Mouse (Mus musculus) kidney, postnatal 14 days (tissue): ENCODE results near the gene Coro6.

Source experiments
- DNase-seq: peaks from one replicate; pipeline ENCODE4 v3.0.0; 2022; ENCODE audit warnings: mixed read lengths

Coro6 gene

DNA sequence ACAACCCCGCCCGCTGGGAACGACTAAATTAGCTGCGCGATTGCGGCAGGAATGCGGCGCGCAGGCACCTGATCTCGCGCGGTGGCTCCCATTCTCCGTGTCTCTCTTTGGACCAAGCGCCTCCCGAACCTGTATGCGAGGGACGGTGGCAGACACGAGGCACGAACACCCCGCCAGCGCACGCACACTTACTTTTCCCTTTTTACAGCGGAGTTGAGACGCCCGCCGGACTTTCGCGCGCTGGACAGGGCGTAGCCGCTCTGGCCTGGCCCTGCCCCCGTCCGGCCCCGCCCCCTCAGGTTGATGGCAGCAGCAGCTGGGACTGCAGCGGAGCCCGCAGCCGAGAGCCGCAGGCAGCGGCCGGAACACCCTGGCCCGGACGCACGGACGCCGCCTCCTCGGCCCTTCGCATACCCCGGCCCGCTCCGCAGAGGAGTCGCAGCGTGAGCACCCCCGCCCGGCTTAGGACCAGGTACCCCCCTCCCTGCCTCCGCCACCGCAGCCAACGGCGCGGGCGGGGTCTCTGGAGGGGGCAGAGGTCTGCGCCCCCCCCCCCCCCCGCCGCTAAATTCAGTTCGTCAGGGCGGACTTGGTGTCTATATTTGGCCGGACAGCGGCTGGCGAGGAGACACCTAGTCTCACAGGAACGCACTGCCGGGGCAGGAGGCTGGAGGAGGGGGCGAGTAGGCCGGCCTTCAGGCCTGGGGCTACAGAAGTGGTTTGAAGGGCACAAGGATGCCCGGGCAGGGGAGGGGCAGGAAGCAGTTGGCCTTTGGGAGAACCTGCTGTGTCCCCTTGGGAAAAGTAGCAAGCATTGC, at the start of gene Coro6:
Gene Coro6, plus strand, starts transcription at position 129 of the 818 bp plus-strand sequence.
- DNase-seq = peak; percentile 89

DNA sequence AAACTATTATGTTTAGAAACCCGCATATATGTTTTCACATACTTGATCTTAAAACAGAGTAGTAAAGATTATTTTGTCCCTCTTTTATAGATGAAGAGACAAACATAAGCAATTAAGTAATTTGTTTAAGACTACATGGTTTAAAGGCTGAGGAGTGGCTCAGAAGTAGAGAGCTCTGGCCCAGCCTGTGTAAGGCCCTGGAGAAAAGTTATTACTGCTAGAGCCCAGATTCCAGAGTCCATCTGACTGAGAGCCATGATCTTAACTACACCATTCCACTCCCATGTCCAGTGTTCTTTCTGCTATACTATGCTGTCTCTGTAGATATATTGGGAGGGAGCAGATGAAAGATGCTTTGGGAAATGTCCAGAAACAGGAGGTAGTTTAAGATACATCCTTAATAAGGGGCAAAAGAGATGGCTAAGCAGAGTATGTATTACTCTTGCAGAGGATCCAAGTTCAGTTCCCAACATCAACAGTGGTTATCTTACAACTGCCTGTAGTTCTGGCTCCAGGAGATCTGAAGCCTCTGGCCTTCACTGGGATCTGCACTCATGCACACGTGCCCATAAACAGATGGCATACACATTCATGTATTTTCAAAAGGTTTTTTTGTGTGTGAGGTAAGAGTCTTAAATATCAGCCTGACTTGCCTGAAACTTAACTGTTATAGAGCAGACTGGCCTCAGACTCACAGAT, 47.9 kb upstream of the Coro6 start:
- DNase-seq = no peak

DNA sequence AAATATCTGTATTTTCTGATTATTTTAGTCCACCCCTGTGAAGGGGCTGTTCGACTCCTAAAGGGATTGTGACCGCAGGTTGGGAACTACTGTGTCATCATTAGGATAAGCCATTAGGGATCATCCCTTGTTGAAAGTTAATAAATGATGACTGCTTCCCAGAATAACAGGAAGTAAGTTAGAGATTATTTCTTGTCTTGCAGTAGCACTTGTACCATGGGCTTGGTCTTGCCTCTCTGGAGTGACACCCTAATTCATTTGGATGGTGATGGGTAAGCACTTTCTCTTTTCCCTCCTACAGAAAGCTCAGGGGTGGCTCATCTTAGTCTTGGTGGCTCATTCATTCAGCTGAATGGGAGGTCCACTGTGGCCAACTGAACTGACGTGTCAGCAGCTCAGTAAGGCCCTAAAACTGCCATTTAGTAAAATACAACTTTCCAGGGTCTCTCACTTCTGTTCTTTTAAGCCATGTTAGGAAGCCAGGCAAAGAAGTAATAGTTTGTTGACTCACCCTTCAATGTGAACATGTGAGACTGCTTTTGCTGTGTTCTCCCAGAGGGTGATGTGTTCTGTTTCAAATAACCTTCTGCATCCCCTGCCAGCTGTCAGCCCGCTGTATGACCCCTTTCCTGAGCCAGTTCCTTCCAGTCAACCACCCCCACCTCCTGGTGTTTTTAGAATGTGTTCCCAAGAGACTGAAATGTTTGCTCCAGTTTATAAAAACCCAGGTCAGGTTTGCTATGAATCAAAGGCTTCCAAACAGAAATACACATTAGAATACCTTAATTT, 45.8 kb upstream of the Coro6 start:
- DNase-seq = peak; percentile 22

DNA sequence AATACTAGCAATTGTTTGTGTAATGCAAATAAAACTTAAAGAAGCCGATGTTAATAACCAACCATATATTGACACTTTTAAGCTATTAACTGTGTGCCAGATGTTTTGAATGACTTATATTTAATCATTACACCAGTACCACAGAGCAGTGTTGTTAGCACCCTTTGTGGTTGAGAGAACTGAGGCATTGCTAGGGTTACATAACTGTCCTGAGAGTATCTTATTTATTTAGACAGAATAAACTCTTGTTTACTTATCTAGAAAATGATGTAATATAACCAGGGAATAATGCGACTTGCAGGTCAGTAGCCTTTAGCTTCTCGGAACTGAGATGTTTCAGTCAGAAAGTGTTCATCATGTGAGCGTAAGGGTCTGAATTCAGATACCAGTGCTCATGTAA, 44.2 kb upstream of the Coro6 start:
- DNase-seq = no peak

DNA sequence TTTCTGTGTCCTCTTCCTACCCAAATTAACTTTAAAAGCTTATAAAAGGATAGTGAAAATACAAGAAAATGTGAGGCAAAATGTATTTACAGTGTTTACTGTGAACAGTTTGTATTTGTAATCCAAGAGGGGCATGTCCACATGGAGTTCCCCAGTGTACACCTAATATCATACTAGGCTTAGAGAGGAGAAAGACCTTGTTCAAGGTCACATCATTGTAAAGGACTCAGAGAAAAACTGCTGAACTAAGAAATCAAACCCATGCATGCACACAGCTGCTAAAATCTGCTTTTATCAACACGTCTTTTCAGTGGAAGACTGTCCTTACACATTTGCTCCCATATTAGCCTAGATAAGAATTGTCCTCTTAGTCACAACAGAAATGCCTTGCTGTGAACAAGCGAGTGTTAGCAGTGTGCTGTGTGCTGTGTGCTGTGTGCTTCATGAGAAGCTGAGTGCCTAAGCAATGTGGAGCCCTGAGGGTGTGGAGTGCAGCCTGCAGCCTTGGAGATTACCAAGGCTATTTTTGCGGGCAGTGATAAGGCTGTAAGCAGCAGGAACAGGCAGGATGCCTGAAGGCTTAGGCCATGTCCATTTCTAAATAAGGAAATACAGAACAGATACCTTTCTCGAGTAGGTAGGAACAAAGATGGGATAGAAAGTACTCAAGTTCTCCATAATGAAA, 38.9 kb upstream of the Coro6 start:
- DNase-seq = no peak

DNA sequence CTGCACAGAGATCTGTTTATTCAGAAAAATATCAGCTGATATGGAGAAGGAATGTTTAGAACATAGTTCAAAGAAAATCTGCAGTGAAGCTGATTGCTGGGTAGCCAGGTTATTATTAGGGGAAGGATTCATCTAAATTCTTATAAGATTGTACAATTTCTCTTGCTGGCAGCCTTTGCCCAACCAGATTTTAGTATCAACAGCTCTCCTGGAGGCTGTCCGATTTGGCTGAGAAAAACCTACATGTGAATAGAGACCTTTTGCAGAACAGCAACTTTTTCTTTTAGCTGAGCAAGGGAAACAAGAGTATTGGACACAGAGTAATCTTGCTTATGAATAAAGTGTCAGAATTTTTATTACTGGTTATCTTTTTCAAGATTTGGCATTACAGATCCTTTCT, 33.8 kb upstream of the Coro6 start:
- DNase-seq = no peak

DNA sequence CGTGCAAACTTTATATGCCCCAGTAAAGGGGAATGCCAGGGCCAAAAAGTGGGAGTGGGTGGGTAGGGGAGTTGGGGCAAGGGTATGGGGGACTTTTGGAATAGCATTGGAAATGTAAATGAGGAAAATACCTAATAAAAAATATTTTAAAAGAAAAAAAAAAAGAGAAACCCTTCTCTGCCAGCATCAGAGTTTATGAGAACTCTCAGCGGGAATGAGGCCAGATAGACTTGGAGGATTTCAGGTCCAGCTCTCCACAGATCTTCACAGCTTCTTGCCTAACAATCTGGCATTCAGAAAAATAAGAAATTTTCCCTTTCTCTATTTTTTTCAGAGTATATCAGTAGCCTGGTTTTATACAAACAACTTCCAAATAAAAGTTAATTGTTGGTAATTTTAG, 25.2 kb upstream of the Coro6 start:
- no peak for DNase-seq

DNA sequence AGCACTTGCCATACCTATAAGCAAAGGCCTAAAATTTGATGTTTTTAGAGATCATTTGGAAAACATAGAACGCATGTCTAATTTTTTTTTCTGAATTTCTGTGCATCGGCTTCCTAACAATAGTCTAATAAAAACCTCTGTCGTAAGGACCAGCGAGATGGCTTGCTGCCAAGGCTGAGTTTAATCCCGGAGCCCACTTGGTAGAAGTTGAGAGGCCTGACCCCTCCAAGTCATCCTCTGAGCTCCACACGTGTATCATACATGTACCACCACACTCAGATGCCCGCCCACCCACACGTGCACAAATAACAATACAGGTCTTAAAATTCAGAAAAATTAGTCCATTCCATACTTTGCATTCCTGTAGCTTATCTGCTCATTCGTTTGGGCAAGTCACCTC, 22.1 kb upstream of the Coro6 start:
- DNase-seq = no peak

DNA sequence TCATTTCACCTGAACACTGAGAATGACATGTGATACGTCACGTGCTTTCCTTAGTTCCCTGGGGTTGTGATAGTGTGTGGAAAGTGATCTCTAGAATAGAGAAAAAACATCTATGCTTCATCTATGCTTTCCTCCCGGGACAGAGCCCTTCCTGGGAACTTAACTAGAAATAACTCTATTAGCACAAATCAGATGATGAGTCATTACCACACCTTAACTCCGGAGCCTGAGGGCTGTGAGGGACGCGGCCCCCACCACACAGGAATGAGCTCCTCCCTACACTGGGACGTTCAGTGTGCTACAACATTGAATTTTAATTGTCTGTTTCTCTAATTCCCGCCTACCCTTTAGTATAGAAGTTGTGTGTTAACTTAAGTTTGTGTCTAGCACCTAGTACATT, 21.2 kb upstream of the Coro6 start:
- DNase-seq = no peak

DNA sequence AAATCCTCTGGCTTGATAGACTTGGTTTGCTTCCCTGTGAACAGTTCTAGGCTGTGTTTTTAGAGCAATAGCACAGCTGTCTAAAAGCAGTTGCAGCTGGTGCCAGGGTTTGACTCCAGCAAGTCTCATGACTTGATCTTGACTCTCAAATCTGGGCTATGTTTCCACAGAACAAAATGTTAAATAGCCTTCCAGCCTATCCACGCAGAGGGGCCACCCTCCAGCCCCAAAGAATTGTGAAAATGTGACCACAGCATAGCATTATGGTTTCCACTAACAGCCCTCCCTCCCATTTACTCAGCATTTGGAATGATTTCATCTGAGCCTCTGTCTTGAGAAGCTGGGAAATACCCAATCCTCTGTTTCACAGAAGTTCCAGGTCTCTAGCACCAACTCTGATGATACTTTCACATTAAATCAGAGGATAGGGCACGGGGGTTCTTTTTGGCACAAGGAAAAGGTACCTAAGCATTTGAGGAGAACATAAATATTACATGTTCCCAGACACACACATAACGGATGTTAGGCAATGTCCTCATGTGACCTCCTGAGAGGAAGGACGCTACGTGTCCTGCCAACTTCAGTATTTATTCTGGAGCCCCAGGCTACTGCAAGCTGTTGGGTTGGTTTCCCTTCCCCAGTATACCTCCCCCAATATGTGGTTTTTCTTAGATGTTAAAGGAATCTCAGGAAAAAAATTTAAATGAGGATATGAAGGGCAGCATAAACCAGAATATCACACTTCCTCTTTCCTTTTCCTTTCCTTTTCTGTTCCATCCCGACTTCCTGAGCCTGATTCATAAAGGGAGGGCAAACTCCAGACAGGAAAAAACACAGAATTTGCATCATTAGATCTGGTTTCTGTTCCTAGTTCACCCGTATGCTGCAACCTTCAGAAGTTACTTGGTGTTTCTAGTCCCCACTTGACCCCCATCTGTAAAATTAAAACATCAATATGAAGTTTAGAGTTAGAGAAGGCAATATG, 19.7 kb upstream of the Coro6 start:
- peak; percentile 79 for DNase-seq

DNA sequence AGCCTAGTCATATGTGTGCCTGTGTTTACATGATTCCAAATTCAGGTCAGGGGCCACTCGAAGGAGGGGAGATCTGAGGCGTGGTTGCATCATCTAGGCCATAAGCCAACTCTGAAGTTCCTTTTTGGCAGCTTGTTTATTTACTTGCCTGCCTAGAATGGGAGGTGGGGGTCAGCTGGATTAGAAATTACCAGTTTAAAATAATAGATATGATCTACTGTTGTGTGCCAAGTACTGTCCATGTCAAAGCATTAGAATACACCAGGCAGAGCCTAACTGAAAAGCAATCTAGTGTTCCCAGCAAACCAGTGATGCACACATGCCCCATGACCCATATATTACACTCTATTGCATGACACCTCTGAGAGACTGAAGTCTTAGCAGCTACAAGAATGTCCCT, 17.3 kb upstream of the Coro6 start:
- peak; percentile 73 for DNase-seq

DNA sequence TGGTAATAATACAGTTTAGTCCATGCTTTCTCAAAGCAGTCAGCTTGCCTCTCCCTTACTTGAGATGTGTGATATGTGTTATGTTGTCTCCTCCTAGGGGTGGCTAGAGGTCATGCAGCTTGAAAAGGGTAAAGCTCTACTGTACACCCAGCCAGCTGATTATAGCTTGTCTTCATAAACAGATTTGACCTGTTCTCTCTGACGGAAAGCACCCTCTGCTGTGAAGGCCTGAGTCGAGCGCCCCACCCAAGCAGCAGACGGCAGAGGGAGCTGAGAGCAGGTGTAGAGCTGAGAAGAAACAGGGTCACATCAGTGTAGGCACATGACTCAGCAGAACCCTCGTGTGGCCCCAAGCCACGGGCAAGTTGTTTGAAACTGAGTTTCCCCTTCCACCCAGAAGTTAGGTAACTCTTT, 15.6 kb upstream of the Coro6 start:
- peak; percentile 72 for DNase-seq

DNA sequence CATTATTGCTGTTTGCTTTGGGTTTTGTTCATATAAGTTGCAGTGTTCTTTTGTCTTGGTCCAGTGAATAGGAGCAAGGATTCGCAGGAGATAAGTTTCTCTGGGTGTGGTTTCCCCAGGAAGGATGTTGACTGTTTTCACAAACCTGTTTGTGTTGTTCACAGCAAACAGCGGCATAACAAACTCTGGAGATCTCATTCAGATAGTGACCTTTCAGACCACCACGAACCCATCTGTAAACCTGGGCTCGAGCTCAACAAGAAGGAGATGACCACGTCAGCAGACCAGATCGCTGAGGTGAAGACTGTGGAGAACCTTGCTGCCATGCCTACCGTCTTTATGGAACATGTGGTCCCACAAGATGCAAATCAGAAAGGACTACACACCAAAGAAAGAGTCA, 13.0 kb upstream of the Coro6 start:
- no peak for DNase-seq

DNA sequence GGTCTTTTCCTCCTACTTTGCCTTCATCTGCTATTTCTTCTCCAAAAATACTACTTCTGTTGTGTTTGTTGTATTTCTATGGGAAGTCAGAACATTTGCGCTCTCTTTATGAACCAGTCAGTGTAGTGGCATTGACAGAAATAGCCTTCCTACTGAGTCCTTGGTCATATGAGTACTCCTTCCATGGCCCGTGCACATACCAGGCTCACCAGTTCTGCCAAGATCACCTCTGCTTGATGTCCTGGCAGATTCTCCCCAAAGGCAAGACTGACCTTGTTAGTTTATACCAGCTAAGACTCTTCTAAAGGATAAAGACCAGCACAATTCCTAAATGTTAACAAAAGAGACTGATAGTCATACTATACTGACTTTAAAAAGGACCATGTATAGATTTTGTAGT, 10.5 kb upstream of the Coro6 start:
- DNase-seq = no peak

DNA sequence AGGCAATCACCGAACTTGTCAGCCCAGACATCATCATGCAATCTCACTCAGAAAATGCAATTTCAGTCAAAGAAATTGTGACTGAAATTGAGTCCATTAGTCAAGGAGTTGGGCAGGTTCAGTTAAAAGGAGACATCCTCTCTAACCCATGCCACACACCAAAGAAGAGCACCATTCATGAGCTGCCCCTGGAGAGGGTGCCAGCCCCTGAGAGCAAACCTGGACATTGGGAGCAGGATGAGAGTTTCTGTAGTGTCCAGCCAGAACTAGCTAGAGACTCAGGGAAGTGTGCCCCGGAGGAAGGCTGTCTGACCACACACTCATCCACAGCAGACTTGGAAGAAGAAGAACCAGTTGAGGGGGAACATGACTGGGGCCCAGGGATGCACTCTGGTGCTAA, 8.8 kb upstream of the Coro6 start:
- DNase-seq = no peak

DNA sequence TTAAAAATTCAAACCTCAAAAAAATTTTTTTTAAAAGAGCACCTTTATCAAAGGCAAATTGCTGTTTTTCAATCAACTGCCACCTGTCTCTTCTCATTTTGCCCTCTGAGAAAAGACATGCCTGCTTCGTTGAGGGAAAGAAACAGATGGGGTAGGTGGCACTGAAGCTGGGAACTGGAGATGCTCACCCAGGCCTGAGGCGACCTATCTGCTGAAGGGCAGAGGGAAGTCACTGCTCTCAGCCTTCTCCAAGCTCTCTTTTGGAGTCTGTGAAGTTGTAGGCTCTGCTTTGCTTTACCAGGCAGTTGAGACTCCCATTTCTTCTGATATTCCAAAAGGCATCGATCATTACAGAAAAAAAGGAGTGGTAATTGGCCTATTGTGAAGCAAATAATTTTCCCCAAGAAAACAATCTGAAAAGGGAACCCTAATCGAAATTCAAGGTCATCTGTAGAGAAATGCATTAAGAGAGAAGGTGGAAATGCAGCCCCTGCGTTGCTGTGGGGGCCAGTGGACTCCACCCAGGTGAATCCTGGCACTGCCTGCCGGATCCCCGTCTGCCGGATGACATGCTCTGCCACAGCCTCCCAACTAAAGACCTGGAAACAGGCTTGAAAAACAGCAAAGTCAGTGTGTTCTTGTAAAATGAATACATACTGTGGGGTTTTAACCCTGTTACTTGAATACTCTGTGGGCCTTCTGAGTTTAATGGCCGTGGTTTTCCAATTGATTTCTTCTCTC, 6.3 kb upstream of the Coro6 start:
- no peak for DNase-seq

DNA sequence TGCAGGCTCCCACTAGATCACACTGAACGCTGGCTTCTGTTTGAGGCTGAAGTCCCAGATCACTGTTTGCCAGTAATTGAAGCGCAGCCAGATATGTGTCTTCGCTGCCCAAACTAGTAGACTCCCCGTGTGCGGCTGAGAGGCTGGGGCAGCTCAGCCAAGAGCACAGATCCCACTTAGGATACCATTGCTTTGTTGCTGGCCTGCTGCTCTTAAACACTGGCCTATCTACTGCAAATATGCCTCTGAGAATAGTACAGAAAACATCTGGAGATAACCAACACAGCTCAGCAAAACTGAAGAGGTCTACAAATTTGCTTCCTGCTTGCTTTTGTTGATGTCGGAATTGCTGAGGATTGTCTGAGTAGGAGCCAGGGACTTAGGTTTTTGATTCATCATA, 5.3 kb upstream of the Coro6 start:
- no peak for DNase-seq

DNA sequence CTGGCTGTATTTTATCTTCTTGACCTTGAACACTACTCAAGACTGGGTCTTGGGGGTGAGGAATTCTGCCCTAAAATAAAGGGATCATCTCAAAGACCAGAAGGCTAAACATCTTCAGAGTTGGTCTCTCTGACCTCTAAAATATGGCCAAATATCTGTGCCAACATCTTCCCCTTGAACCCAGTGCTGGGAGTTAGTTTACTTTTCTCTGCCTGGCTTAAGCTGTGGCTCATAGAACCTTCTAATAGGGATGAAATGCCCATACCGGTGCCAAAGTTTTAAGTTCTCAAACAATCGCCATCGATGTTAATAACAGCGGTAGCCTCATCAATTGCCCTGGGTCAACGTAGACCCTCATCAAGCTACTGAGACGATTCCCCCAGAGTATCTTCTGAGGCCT, 355 bp upstream of the Coro6 start:
- DNase-seq = no peak

DNA sequence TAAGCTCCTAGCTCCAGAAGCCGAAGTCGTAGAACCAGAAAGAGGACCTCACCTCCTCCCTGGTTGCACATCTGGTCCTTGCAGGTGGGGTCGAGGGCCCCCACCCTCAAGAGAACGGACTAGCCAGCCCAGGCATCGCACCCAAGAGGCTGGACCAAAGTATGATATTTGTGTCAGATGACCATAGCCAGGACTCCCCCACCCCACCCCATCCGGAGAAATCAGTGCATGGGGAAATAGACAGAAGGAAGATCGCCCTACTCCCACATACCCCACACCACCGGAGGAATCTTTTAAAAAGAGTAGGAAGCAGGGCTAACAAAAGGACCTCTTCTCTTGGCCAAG, 862 bp downstream of the Coro6 start:
- no peak for DNase-seq

DNA sequence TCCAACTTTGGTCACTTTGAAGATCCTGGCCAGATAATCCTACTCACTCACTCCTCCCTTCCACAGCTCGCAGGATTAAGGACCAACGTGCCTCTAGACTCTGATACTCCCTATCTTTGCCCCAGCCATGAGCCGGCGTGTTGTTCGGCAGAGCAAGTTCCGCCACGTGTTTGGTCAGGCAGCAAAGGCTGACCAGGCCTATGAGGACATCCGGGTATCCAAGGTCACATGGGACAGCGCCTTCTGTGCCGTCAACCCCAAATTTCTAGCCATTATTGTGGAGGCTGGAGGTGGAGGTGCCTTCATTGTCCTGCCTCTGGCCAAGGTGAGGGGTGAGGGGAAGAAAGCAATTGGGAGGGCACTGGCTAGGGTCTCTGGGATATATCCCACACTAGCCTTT, 1.6 kb downstream of the Coro6 start:
- DNase-seq = no peak

DNA sequence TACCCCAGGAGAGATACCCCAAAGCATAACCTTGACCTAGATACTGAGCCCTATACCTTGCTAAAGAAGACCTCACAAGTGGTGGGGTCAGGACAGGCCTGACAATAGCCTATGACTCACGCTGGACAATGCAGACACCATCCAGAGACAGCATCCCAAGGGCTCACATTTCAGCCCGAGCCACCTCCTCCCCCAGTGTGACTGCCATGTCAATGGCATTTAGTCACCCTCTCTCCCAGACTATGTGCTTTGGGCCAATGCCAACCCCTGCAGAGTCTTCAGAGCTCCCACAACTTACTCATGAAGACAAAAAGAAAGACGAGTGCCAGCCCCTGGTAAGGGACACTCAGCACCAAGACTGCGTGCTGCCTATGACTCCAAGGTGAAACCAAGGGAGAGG, 2.5 kb downstream of the Coro6 start:
- no peak for DNase-seq
